ENCODE assay signal across 8 mouse cellular contexts in genomic region chr14:120275246-120276238, GRCm38 (mm10). TPM values are rescaled to one million over a fixed set of nuclear protein-coding genes. Genes with fewer than 3 reads are reported as not detected.
DNase-seq lines count a peak whose midpoint lies in the region; ATAC-seq lines count a peak whose summit lies in the region.

Mbnl2 (plus strand) TSS chr14:120275669.

- H3K27ac ChIP-seq in brown adipose tissue, adult 24 weeks (replicated peaks; ENCODE audit: low read depth, low read length) = peak within 1 kb of the TSS; percentile 98
- peak within 1 kb of the TSS; percentile 98 for H3K27ac ChIP-seq in heart, embryonic 13.5 days (replicated peaks)
- H3K27ac ChIP-seq in liver, embryonic 13.5 days = peak within 1 kb of the TSS; percentile 86
- H3K27ac ChIP-seq in stomach, embryonic 16.5 days (ENCODE audit: low read length) = peak within 1 kb of the TSS; percentile 98

- peaks cover 15% of the 10 kb centered on the region for H3K4me1 ChIP-seq in brown adipose tissue, adult 24 weeks (ENCODE audit: control insufficient read depth, insufficient read depth, insufficient read length, low read length)
- peaks cover 46% of the 10 kb centered on the region for H3K4me1 ChIP-seq in heart, embryonic 13.5 days
- H3K4me1 ChIP-seq in liver, embryonic 13.5 days (replicated peaks) = peaks cover 50% of the 10 kb centered on the region
- peaks cover 37% of the 10 kb centered on the region for H3K4me1 ChIP-seq in stomach, embryonic 16.5 days (ENCODE audit: control insufficient read depth, insufficient read depth, low read length)

- no peaks in the 10 kb centered on the region for H3K36me3 ChIP-seq in heart, embryonic 13.5 days
- no peaks in the 10 kb centered on the region for H3K36me3 ChIP-seq in liver, embryonic 13.5 days
- no peaks in the 10 kb centered on the region for H3K36me3 ChIP-seq in stomach, embryonic 16.5 days (ENCODE audit: control insufficient read depth, insufficient read depth, low read length)

- peak; percentile 96 for ATAC-seq in heart, embryonic 13.5 days (ENCODE audit: extremely low read depth, insufficient number of reproducible peaks, low FRiP score, low TSS enrichment)
- ATAC-seq in liver, embryonic 13.5 days (ENCODE audit: low read depth) = peak; percentile 98
- ATAC-seq in stomach, embryonic 16.5 days (ENCODE audit: insufficient read depth, low FRiP score) = peak; percentile 96

- DNase-seq in CD4-positive, CD25-positive, alpha-beta regulatory T cell, adult 2 months (ENCODE audit: low read depth, low spot score) = peak; percentile 95
- DNase-seq in fat pad, adult 2 months (ENCODE audit: extremely low read depth, low read depth, low spot score) = peak; percentile 67
- peak; percentile 96 for DNase-seq in kidney, postnatal 14 days
- peak; percentile 91 for DNase-seq in liver, embryonic 13.5 days
- peak; percentile 92 for DNase-seq in neural tube, embryonic 10.5 days (ENCODE audit: extremely low spot score, low spot score)

- no peaks in the 10 kb centered on the region for H3K27me3 ChIP-seq in heart, embryonic 13.5 days (replicated peaks)
- H3K27me3 ChIP-seq in liver, embryonic 13.5 days = no peaks in the 10 kb centered on the region
- no peaks in the 10 kb centered on the region for H3K27me3 ChIP-seq in stomach, embryonic 16.5 days (ENCODE audit: control insufficient read depth, insufficient read depth, low read length)

- H3K9me3 ChIP-seq in heart, embryonic 13.5 days = no peaks in the 10 kb centered on the region
- H3K9me3 ChIP-seq in liver, embryonic 13.5 days (replicated peaks) = no peaks in the 10 kb centered on the region
- H3K9me3 ChIP-seq in stomach, embryonic 16.5 days (replicated peaks; ENCODE audit: control insufficient read depth, low read length) = no peaks in the 10 kb centered on the region

- WGBS in heart, embryonic 13.5 days = 2% methylated on average over 35 of the region's 35 CpGs
- 2% methylated on average over 35 of the region's 35 CpGs for WGBS in liver, embryonic 13.5 days (ENCODE audit: insufficient replicate concordance)
- under 1% methylated on average over 35 of the region's 35 CpGs for WGBS in stomach, embryonic 16.5 days

- peak within 1 kb of the TSS; percentile 81 for H3K4me2 ChIP-seq in heart, embryonic 13.5 days
- H3K4me2 ChIP-seq in liver, embryonic 13.5 days = peak within 1 kb of the TSS; percentile 84
- H3K4me2 ChIP-seq in stomach, embryonic 16.5 days (ENCODE audit: low read depth, low read length) = peak within 1 kb of the TSS; percentile 99

- peak within 1 kb of the TSS; percentile 90 for H3K4me3 ChIP-seq in brown adipose tissue, adult 24 weeks (ENCODE audit: insufficient read depth, low read depth, low read length)
- peak within 1 kb of the TSS; percentile 86 for H3K4me3 ChIP-seq in heart, embryonic 13.5 days
- H3K4me3 ChIP-seq in liver, embryonic 13.5 days (replicated peaks) = peak within 1 kb of the TSS; percentile 76
- peak within 1 kb of the TSS; percentile 83 for H3K4me3 ChIP-seq in stomach, embryonic 16.5 days (replicated peaks; ENCODE audit: low read length)

- peak within 1 kb of the TSS; percentile 93 for H3K9ac ChIP-seq in heart, embryonic 13.5 days
- peak within 1 kb of the TSS; percentile 79 for H3K9ac ChIP-seq in liver, embryonic 13.5 days
- peak within 1 kb of the TSS; percentile 89 for H3K9ac ChIP-seq in stomach, embryonic 16.5 days (ENCODE audit: low read length)

RNA-seq across cellular contexts. Expression of gene Mbnl2, which starts in this region (rescaled TPM):
- 152 and 170 TPM in 2 replicates for polyA plus RNA-seq in brown adipose tissue, adult 24 weeks (2012; ENCODE audit: insufficient read depth, insufficient read length, missing spikeins)
- 88.9 and 92.5 TPM in 2 replicates for polyA plus RNA-seq in heart, embryonic 13.5 days (2015; fragmentation: Nextera tagmentation; extraction: Ambion mirVana)
- polyA plus RNA-seq in liver, embryonic 13.5 days (2015; fragmentation: Nextera tagmentation; extraction: Ambion mirVana) = 14.6 and 17.8 TPM in 2 replicates
- polyA plus RNA-seq in stomach, embryonic 16.5 days (2015; fragmentation: Nextera tagmentation; extraction: Ambion mirVana) = 131 and 136 TPM in 2 replicates

Comparison
In these comparisons a context has a peak if more than half of its experiments do, and no peak if none do; other contexts are left out.
1. Peak in every context shown above with its lines: DNase-seq, ATAC-seq, H3K4me3 ChIP-seq and H3K27ac ChIP-seq.